Mouse (Mus musculus): ENCODE measurements around the gene Phf10.

DNA sequence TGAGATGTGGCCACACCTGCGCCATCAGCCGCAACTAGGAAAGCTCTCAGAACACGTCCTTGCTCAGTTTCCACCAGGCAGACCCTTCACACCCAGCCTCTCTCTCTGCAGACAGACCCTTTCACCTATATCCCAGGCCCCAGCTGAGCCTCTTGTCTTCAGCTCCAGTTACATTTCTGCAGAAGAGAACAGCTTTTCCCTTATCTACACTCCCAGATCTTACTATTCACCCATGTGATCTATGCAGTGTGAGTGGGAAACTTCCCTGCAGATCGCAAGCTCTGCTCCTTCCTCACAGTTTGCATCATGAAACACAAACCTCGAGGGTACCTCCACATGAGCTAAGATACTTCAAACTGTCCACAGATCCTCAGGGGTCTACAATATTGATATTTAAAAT lies 29.6 kb downstream of the Phf10 start:
- TF ChIP-seq POLR2A (IDR thresholded peaks at IDR 0.05; ENCODE audit: low read depth, low read length): no peak
- TF ChIP-seq CTCF (IDR thresholded peaks at IDR 0.05; ENCODE audit: borderline replicate concordance, insufficient read depth, low read length): no peak
